Mouse (Mus musculus) stomach, postnatal 0 days (tissue): ENCODE data around the gene Fry. TPM values are rescaled to one million over a fixed set of nuclear protein-coding genes. Genes with fewer than 3 reads are reported as not detected.

Experiments used
- ATAC-seq: fragments of 200-750 bp; cut with Nextera tagmentation; 2 replicates; pipeline ENCODE4 v1.8.0; 2017; ENCODE audit not compliant: low FRiP score, low TSS enrichment
- DNase-seq: peaks from one replicate; pipeline ENCODE4 v3.0.0-alpha.2; 2016; ENCODE audit warnings: low spot score
- H3K27ac ChIP-seq: fragments of 300-500 bp; sonication (generic); replicated peaks from 2 replicates; pipeline ENCODE4 v1.5.1; 2014; ENCODE audit warnings: mild to moderate bottlenecking, control low read depth
- H3K27me3 ChIP-seq: fragments of 300-500 bp; sonication (generic); 2 replicates; pipeline ENCODE4 v1.6.1; 2014; ENCODE audit warnings: low read length; ENCODE audit not compliant: control insufficient read depth, insufficient read depth
- H3K36me3 ChIP-seq: fragments of 300-500 bp; sonication (generic); 2 replicates; pipeline ENCODE4 v1.6.1; 2014; ENCODE audit warnings: low read length, mixed read lengths; ENCODE audit not compliant: control insufficient read depth, insufficient read depth
- H3K4me1 ChIP-seq: fragments of 300-500 bp; sonication (generic); replicated peaks from 2 replicates; pipeline ENCODE4 v1.6.1; 2014; ENCODE audit warnings: antibody characterized with exemption; ENCODE audit not compliant: control insufficient read depth, insufficient read depth
- H3K4me2 ChIP-seq: fragments of 300-500 bp; sonication (generic); replicated peaks from 2 replicates; pipeline ENCODE4 v1.6.1; 2014; ENCODE audit warnings: low read depth, mild to moderate bottlenecking, control low read depth, moderate library complexity
- H3K4me3 ChIP-seq: fragments of 300-500 bp; sonication (generic); 2 replicates; pipeline ENCODE4 v1.5.1; 2014; ENCODE audit warnings: low read depth, low read length, control low read depth
- H3K9ac ChIP-seq: fragments of 300-500 bp; sonication (generic); 2 replicates; pipeline ENCODE4 v1.6.1; 2014; ENCODE audit warnings: mild to moderate bottlenecking, low read length, control low read depth, mixed read lengths
- H3K9me3 ChIP-seq: fragments of 300-500 bp; sonication (generic); 2 replicates; pipeline ENCODE4 v1.6.1; 2016; ENCODE audit warnings: low read length; ENCODE audit not compliant: control insufficient read depth
- CTCF ChIP-seq: IDR thresholded peaks from 2 replicates; pipeline ENCODE4 v1.5.1; 2016; ENCODE audit warnings: antibody characterized with exemption, low read depth, mild to moderate bottlenecking, moderate library complexity
- EP300 ChIP-seq: optimal IDR thresholded peaks from 2 replicates; pipeline ENCODE3; 2016; ENCODE audit warnings: antibody characterized with exemption
- WGBS: fragments of 180-500 bp; shearing (Covaris S2); extraction: QIAGEN DNeasy Blood & Tissue Kit; methylation state at CpG from one replicate; pipeline ENCODE4 v1.1.7; 2014; 5-methylcytosine and 5-hydroxymethylcytosine counted together
- polyA plus RNA-seq: library from polyadenylated mRNA; unstranded; fragments of >200 nt; fragmentation: Nextera tagmentation; extraction: Ambion mirVana; gene quantifications from 2 replicates; pipeline ENCODE4 v1.2.1, GENCODE M21; 2015

Gene Fry
- polyA plus RNA-seq = 6.4 and 6.5 TPM in 2 replicates

DNA sequence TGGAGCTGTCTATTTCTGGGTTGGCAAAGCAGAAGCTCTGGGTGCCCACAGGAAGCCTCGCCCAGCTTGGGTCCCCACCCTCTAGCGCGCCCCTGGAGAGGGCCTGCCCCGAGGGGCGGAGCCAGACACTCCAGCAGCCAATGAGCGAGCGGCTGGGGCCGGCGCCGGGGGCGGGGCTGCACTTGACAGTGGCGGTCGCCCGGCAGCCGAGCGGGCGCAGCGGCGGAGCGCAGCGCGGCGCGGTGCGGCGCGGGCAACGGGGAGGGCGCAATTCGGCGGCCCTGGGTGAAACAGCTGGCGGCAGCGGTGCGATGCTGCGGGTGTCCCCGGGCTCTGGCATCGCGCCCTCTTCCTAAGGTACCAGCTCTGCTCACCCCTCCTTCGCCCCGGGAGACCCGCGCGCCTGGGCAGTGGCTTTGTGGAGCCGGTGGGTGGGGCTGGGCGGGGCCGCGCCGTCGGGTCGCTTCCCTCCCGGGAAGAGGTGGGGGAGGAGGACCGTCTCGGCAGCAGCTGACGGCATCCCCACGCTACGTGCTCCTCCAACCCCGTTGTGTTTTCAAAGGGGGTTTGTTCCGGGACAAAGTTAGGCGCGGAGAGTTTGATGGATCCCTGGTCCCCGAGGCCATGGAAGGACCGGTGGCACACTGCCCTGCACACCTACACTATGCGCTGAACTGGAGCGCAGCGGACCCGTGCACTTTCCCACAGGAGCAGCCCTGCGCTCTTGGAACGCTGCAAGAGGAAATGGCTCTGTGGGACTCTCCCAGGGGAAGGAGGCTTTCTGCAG, at the start of gene Fry:
Gene Fry, plus strand, starts transcription at position 191 of the 787 bp plus-strand sequence.
- Histone ChIP-seq H3K27ac (no peak within 1 kb of the TSS; the same call in 1 of the 2 replicates), H3K4me1 (no peaks in the 10 kb centered on the region), H3K4me3 (peak within 1 kb of the TSS; percentile 65), H3K27me3 (no peaks in the 10 kb centered on the region), H3K4me2 (peak within 1 kb of the TSS; percentile 87), H3K9me3 (no peaks in the 10 kb centered on the region), H3K36me3 (no peaks in the 10 kb centered on the region), H3K9ac (peak within 1 kb of the TSS; percentile 58)
- peak; percentile 92 for DNase-seq
- WGBS = under 1% methylated on average over 60 of the region's 68 CpGs
- no peak for TF ChIP-seq CTCF
- TF ChIP-seq EP300 = no peak
- ATAC-seq = peak; percentile 97

DNA sequence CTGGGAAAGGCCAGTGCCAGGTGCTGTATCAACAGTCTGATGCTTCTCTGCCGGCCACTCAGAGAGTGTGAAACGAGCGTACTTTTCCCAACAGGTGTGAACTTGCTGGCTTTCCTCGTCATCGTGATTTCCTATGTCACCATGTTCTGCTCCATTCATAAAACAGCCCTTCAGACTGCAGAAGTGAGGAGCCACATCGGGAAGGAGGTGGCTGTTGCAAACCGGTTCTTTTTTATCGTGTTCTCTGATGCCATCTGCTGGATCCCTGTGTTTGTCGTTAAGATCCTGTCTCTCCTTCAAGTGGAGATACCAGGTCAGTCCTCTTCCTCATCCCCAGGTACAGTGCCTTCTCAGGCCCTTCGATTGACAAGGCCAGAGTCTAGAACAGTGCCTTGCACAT, 48.4 kb upstream of the Fry start:
- DNase-seq (peak; percentile 15), ATAC-seq (no peak)
- TF ChIP-seq CTCF = peak; percentile 65
- TF ChIP-seq EP300 = no peak
- Histone ChIP-seq H3K4me2 (no peak overlapping the region), H3K4me3 (no peak overlapping the region), H3K9ac (no peak overlapping the region), H3K4me1 (no peaks in the 10 kb centered on the region), H3K9me3 (no peaks in the 10 kb centered on the region), H3K36me3 (no peaks in the 10 kb centered on the region), H3K27ac (no peak overlapping the region), H3K27me3 (no peaks in the 10 kb centered on the region)
- WGBS = 11% methylated on average over 10 of the region's 10 CpGs

DNA sequence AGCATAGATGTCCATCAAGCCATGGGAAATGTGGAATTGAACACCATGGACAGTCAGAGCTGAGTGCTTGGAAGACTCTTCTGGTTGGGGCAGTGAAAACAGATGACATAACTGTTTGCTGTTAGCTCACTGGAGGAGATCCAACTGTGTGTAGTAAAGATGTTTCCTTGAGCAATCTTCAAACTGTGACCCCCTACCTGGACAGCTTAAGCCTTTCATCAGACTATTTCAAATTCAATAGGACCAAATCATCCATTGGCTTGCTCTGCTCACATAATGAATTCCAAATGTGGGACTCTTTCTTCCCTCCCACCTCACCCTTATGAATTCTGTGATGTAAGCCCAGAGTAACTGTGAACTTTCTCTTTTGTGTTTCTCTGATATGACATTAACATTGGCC, 46.7 kb upstream of the Fry start:
- Histone ChIP-seq H3K27me3 (no peaks in the 10 kb centered on the region), H3K4me2 (no peak overlapping the region), H3K9me3 (no peaks in the 10 kb centered on the region), H3K27ac (no peak overlapping the region), H3K9ac (no peak overlapping the region), H3K36me3 (no peaks in the 10 kb centered on the region), H3K4me3 (no peak overlapping the region), H3K4me1 (no peaks in the 10 kb centered on the region)
- ATAC-seq (no peak), DNase-seq (no peak)
- TF ChIP-seq CTCF = no peak
- no peak for TF ChIP-seq EP300

DNA sequence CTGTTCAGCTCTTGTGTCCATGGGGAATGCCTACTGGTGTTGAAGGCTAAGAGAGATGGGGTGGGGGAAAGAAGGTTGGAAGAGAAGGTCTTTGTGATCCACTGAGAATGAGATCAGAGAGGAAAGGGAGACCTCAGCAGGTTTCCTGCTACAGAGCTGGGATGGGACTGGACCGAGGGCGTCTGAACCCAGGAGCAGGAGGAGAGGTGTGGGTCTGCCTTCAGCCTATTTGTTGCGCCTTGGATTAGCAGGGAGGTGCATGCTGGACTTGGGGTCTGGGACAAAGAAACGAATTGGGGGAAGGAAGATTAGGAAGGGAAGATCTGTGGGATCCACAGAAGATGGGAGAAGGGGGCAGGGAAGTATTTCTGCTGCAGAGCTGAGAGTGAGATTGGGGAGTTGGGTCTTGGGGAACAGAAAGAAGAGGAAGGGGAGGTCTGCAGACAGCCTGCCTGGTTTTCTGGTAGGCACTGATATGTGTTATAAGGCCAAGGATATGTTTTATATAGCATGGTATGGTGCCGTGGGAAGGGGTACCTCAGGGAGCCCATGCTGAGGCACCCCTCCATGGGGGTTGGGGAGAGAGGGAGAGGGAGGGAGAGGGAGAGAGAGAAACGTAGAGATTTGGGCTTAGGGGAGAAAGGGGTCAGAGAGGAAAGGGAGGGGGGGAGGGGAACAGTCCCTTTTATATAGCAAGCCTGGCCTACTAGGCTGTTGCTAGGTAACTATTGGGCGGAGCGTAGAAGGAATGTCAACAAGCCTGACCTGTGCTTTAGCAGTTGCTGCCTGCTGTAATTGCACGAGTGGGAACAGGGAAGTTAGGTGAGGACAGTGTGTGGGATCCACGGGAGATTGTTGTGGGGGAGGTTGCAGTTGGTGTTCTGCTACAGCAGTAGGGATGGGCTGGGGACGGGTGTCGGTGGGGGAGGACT, 38.3 kb upstream of the Fry start:
- DNase-seq = peak; percentile 66

DNA sequence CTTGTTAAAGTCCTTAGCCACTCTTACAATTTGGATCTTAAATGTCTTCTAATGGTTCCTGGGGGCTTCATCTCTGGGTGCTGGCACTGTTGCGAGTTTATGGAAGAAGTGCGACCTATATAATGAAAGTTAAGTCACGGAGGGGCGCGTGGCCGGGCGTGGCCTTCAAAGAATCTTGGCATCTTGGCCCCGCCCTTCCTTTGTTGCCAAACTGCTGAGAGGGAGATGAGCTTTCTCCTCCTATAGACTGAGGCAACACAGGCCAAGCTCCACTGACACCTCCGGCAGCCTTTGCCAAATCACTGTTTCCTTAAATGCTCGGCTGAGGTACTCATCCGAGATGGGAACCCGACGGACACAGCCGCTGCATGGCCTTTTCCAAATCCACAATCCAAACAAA, 35.7 kb upstream of the Fry start:
- H3K4me1 ChIP-seq = no peaks in the 10 kb centered on the region
- no peaks in the 10 kb centered on the region for H3K9me3 ChIP-seq
- no peak overlapping the region for H3K27ac ChIP-seq
- DNase-seq = no peak
- ATAC-seq = no peak
- 58% methylated on average over 14 of the region's 14 CpGs for WGBS
- H3K36me3 ChIP-seq = no peaks in the 10 kb centered on the region
- no peaks in the 10 kb centered on the region; the same call in 1 of the 2 replicates for H3K27me3 ChIP-seq
- no peak for TF ChIP-seq CTCF
- TF ChIP-seq EP300 = no peak
- H3K4me3 ChIP-seq = no peak overlapping the region
- H3K9ac ChIP-seq = no peak overlapping the region
- no peak overlapping the region for H3K4me2 ChIP-seq

More for the DNA sequence above, 38.3 kb upstream of the Fry start:
- Histone ChIP-seq H3K4me2 (peak overlapping the region; percentile 19; the same call in 1 of the 2 replicates), H3K27me3 (no peaks in the 10 kb centered on the region), H3K4me3 (no peak overlapping the region), H3K27ac (no peak overlapping the region), H3K9ac (no peak overlapping the region), H3K4me1 (no peaks in the 10 kb centered on the region), H3K36me3 (no peaks in the 10 kb centered on the region), H3K9me3 (no peaks in the 10 kb centered on the region)
- peak; percentile 88 for ATAC-seq
- WGBS = 32% methylated on average over 12 of the region's 12 CpGs
- TF ChIP-seq CTCF (no peak), EP300 (no peak)
